In the genomic region with DNA sequence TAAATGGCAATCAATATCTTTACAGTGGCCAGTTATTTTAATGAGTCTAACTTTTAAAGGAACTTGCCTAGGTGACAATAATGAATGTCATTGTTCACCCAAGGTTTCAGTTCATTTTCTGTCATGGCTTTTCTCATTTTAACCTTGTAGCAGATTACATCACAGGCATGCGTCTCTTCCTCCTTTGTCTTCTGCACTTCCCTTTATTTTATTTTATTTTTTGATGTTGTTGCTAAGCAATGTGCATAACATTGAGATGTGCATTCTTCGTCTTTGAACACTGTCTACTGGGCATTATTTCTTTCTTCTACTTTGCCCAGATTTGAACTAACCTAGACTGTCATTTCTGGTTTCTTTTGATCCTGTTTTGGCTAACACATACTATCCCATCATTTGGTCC, we compare ENCODE assay signal across 17 mouse cellular contexts.
DNase-seq lines count a peak whose midpoint lies in the region; ATAC-seq and TF ChIP-seq lines count a peak whose summit lies in the region.
"Had no signal": no experiment of that assay in that cellular context is flagged by ENCODE, and none has a peak within 500 bp of the region (broad histone marks: within the 10 kb centered on the region; RNA-seq: fewer than 3 reads in every experiment).

No protein-coding gene starts in this region.

- H3K4me3 ChIP-seq in liver, adult 2 months (ENCODE audit: insufficient read depth, low read depth, low read length) = no peak overlapping the region
- no peak overlapping the region for H3K4me3 ChIP-seq in liver, embryonic 11.5 days (ENCODE audit: low read depth, low read length)
- H3K4me3 ChIP-seq: forebrain, embryonic 13.5 days; heart, embryonic 10.5 days; liver, embryonic 15.5 days; megakaryocyte, embryonic 14.5 days; neural tube, embryonic 12.5 days had no signal

- H3K36me3 ChIP-seq in liver, adult 2 months (ENCODE audit: control insufficient read depth, insufficient read depth, low read length) = no peaks in the 10 kb centered on the region
- H3K36me3 ChIP-seq in liver, embryonic 11.5 days (ENCODE audit: control insufficient read depth, insufficient read depth, low read length) = no peaks in the 10 kb centered on the region
- H3K36me3 ChIP-seq: heart, embryonic 10.5 days; liver, embryonic 15.5 days; neural tube, embryonic 12.5 days had no signal

- WGBS in liver, adult 2 months = 84% methylated on average over 2 of the region's 2 CpGs
- WGBS in liver, embryonic 11.5 days = 64% methylated on average over 2 of the region's 2 CpGs

- TF ChIP-seq CTCF in liver, adult 2 months (IDR thresholded peaks at IDR 0.05; ENCODE audit: low read depth, low read length) = no peak

- H3K9ac ChIP-seq in liver, adult 2 months (ENCODE audit: low read depth, low read length) = no peak overlapping the region
- no peak overlapping the region for H3K9ac ChIP-seq in liver, embryonic 11.5 days (ENCODE audit: low read depth, low read length)
- H3K9ac ChIP-seq: forebrain, embryonic 13.5 days; liver, embryonic 15.5 days; neural tube, embryonic 12.5 days had no signal

- no peaks in the 10 kb centered on the region for H3K79me2 ChIP-seq in liver, adult 2 months (ENCODE audit: control insufficient read depth, insufficient read depth, low read length)

- H3K4me2 ChIP-seq in liver, embryonic 11.5 days = no peak overlapping the region
- H3K4me2 ChIP-seq: forebrain, embryonic 13.5 days; liver, embryonic 15.5 days; neural tube, embryonic 12.5 days had no signal

- no peaks in the 10 kb centered on the region for H3K9me3 ChIP-seq in liver, embryonic 11.5 days (ENCODE audit: control insufficient read depth, low read length)
- H3K9me3 ChIP-seq: forebrain, embryonic 13.5 days; heart, embryonic 10.5 days; liver, embryonic 15.5 days; neural tube, embryonic 12.5 days had no signal

- ATAC-seq in liver, embryonic 11.5 days (replicated peaks; ENCODE audit: low FRiP score) = no peak
- ATAC-seq in activated CD4-positive, CD25-positive, alpha-beta regulatory T cell, adult 4 months = peak; percentile 62
- ATAC-seq in monocyte, adult 5-6 weeks (replicated peaks; ENCODE audit: insufficient number of reproducible peaks, low FRiP score, low TSS enrichment, poor library complexity, severe bottlenecking) = peak; percentile 80
- ATAC-seq: forebrain, embryonic 13.5 days; midbrain, embryonic 16.5 days had no signal

- peak; percentile 16 for DNase-seq in liver, adult 2 months (ENCODE audit: extremely low read depth, low read depth, low spot score)
- DNase-seq in liver, embryonic 11.5 days (ENCODE audit: low spot score) = no peak
- DNase-seq in CD4-positive helper T cell, adult 2 months (ENCODE audit: low read depth, low spot score) = peak; percentile 56
- no peak for DNase-seq in cerebellum, adult 9-11 months
- DNase-seq in gastrocnemius, postnatal 25 days = no peak
- no peak for DNase-seq in cerebellum, postnatal 10 days
- DNase-seq: cerebellum, adult 18-20 months; layer of hippocampus, postnatal 36 days; thymus, postnatal 25 days had no signal

- no peaks in the 10 kb centered on the region for H3K27me3 ChIP-seq in liver, adult 2 months (ENCODE audit: control insufficient read depth, insufficient read depth, low read length)
- H3K27me3 ChIP-seq in liver, embryonic 11.5 days (replicated peaks; ENCODE audit: control insufficient read depth, insufficient read depth, low read length) = no peaks in the 10 kb centered on the region
- H3K27me3 ChIP-seq: forebrain, embryonic 13.5 days; liver, embryonic 15.5 days; megakaryocyte, embryonic 14.5 days; neural tube, embryonic 12.5 days had no signal

- TF ChIP-seq POLR2A in liver, adult 2 months (IDR thresholded peaks at IDR 0.05; ENCODE audit: extremely low read depth, insufficient read depth, low read length) = no peak

- H3K4me1 ChIP-seq in liver, adult 2 months (ENCODE audit: control insufficient read depth, insufficient read depth, low read length) = no peaks in the 10 kb centered on the region
- H3K4me1 ChIP-seq in liver, embryonic 11.5 days (replicated peaks; ENCODE audit: control insufficient read depth, insufficient read depth, low read length) = no peaks in the 10 kb centered on the region
- H3K4me1 ChIP-seq: liver, embryonic 15.5 days had no signal

- H3K27ac ChIP-seq in liver, adult 2 months (replicated peaks; ENCODE audit: insufficient read depth, low read depth, low read length) = no peak overlapping the region
- no peak overlapping the region for H3K27ac ChIP-seq in liver, embryonic 11.5 days (ENCODE audit: low read depth, low read length)
- H3K27ac ChIP-seq: forebrain, embryonic 13.5 days; heart, embryonic 10.5 days; liver, embryonic 15.5 days; neural tube, embryonic 12.5 days had no signal

Comparison
In these comparisons a context has a peak if more than half of its experiments do, and no peak if none do; other contexts are left out.
1. DNase-seq: peak in liver, adult 2 months (single experiment) and CD4-positive helper T cell, adult 2 months (single experiment); none in liver, embryonic 11.5 days (single experiment), cerebellum, adult 9-11 months (single experiment), gastrocnemius, postnatal 25 days (single experiment) and cerebellum, postnatal 10 days (0 of 2).